Comparison of ENCODE assay signal across 24 mouse cellular contexts in the genomic region with DNA sequence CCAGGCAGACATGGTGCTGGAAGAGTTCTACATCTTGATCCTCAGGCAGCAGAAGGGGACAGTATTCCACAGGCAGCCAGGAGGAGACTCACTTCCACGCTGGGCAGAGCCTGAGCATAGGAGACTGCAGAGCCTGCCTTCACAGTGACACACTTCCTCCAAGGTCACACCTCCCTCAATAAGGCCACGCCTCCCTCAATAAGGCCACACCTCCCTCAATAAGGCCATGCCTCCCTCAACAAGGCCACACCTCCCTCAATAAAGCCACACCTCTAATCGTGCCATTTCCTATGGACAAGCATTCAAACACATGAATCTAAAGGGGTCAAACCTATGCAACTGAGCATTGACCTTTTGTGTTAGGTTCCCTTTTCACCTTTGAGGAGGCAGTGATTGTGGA.
"Had no signal": no experiment of that assay in that cellular context is flagged by ENCODE, and none has a peak within 500 bp of the region (broad histone marks: within the 10 kb centered on the region; RNA-seq: fewer than 3 reads in every experiment).

No protein-coding gene starts in this region.

- ATAC-seq: liver, postnatal 0 days; lung, postnatal 0 days had no signal

- H3K36me3 ChIP-seq: kidney, embryonic 15.5 days; limb, embryonic 12.5 days; limb, embryonic 15.5 days; neural tube, embryonic 12.5 days; neural tube, embryonic 15.5 days had no signal

- H3K4me2 ChIP-seq: kidney, embryonic 15.5 days; limb, embryonic 12.5 days; limb, embryonic 15.5 days; liver, embryonic 11.5 days; lung, embryonic 14.5 days; midbrain, embryonic 11.5 days; neural tube, embryonic 12.5 days; neural tube, embryonic 15.5 days had no signal

- H3K4me1 ChIP-seq: kidney, embryonic 15.5 days; limb, embryonic 12.5 days; limb, embryonic 15.5 days; neural tube, embryonic 12.5 days; neural tube, embryonic 15.5 days had no signal

- H3K27me3 ChIP-seq: kidney, embryonic 15.5 days; limb, embryonic 15.5 days; neural tube, embryonic 12.5 days; neural tube, embryonic 15.5 days had no signal

- H3K4me3 ChIP-seq: kidney, embryonic 15.5 days; left cerebral cortex, adult 2 months; limb, embryonic 12.5 days; limb, embryonic 15.5 days; neural tube, embryonic 12.5 days; neural tube, embryonic 15.5 days had no signal

- H3K9ac ChIP-seq: kidney, embryonic 15.5 days; limb, embryonic 12.5 days; limb, embryonic 15.5 days; liver, embryonic 14.5 days; liver, postnatal 0 days; lung, embryonic 14.5 days; neural tube, embryonic 12.5 days; neural tube, embryonic 15.5 days had no signal

- DNase-seq: kidney, adult 8-10 months; kidney, postnatal 10 days; kidney, postnatal 36 days; layer of hippocampus, postnatal 36 days; left cerebral cortex, postnatal 4 days; liver, postnatal 0 days; lung, embryonic 14.5 days; midbrain, embryonic 14.5 days; right cerebral cortex, adult 18-20 months; right cerebral cortex, postnatal 14 days; right cerebral cortex, postnatal 4 days; thymus, adult 18-20 months; thymus, postnatal 36 days had no signal

- H3K9me3 ChIP-seq: kidney, embryonic 15.5 days; limb, embryonic 12.5 days; limb, embryonic 15.5 days; neural tube, embryonic 12.5 days; neural tube, embryonic 15.5 days had no signal

- H3K27ac ChIP-seq: kidney, embryonic 15.5 days; left cerebral cortex, adult 2 months; limb, embryonic 12.5 days; limb, embryonic 15.5 days; liver, embryonic 14.5 days; macrophage; neural tube, embryonic 12.5 days; neural tube, embryonic 15.5 days had no signal
